10 mouse cellular contexts compared by ENCODE assay signal in the genomic region with DNA sequence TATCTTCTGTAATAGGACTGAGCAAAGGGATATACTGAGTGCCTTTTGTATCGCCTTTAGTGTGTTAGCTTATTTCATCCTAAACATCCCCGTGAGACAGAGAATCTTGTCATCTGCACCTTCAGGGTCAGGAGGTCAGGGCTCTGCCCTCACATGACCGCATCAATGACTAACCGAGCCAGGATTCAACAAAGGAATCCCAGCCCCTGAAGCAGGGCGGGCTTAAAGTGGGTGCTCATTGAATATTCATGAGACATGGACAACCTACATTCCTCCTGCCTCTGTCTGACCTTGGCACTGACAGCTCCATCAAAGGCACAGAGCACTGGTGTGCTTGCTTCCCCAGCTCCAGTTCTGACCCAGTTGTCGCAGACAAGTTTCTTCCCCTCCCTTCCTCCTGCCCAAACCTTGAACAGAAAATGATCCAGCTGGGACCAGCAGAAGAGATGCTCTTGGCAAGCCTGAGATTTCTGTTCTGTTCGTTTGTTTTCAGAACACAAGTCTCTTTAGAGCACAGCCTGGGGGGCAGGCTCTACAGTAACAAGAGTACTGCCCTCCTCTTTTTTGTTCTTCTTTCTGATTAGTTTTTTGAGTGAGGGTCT.
DNase-seq lines count a peak whose midpoint lies in the region; ATAC-seq and TF ChIP-seq lines count a peak whose summit lies in the region.
"Had no signal": no experiment of that assay in that cellular context is flagged by ENCODE, and none has a peak within 500 bp of the region (broad histone marks: within the 10 kb centered on the region; RNA-seq: fewer than 3 reads in every experiment).

No protein-coding gene starts in this region.

- TF ChIP-seq CTCF in left cerebral cortex, adult 2 months (IDR thresholded peaks at IDR 0.05) = no peak

- intact Hi-C loops in left cerebral cortex, adult 2 months (cut with DNase I) = loop anchor here (5.0 kb wide), 1 partner anchor 172 kb away; no protein-coding TSS in a partner anchor
- intact Hi-C loops in left cerebral cortex, postnatal 10 days (cut with DNase I) = loop anchor here (5.0 kb wide), 1 partner anchor 172 kb away; no protein-coding TSS in a partner anchor

- no peak overlapping the region for H3K4me3 ChIP-seq in left cerebral cortex, adult 2 months
- H3K4me3 ChIP-seq: liver, embryonic 13.5 days had no signal

- ATAC-seq in CD4-positive, CD25-positive, alpha-beta regulatory T cell, adult 4 months = no peak

- H3K27ac ChIP-seq in left cerebral cortex, adult 2 months = peak overlapping the region; percentile 48; the same call in 1 of the 2 replicates

- DNase-seq in adrenal gland, adult 2 months = peak; percentile 47
- no peak for DNase-seq in adrenal gland, postnatal 4 days (ENCODE audit: low spot score in 2 of 2)
- DNase-seq in left cerebral cortex, adult 2 months (ENCODE audit: extremely low spot score in 1 of 2, low spot score in 2 of 2) = no peak
- DNase-seq in left cerebral cortex, postnatal 10 days (ENCODE audit: extremely low spot score in 1 of 2, low spot score in 2 of 2) = no peak
- DNase-seq in adrenal gland, postnatal 36 days = peak; percentile 31 to 49
- DNase-seq in mesoderm, embryonic 11.5 days (ENCODE audit: low read depth, low spot score) = peak; percentile 54
- no peak for DNase-seq in cerebellum, adult 11-12 months
- DNase-seq: cerebellum, postnatal 36 days; liver, embryonic 13.5 days had no signal

Comparison
In these comparisons a context has a peak if more than half of its experiments do, and no peak if none do; other contexts are left out.
1. DNase-seq: peak in adrenal gland, adult 2 months (single experiment), adrenal gland, postnatal 36 days (2 of 2) and mesoderm, embryonic 11.5 days (single experiment); none in adrenal gland, postnatal 4 days (0 of 2), left cerebral cortex, adult 2 months (0 of 2), left cerebral cortex, postnatal 10 days (0 of 2) and cerebellum, adult 11-12 months (single experiment).